Mouse (Mus musculus): ENCODE data around the gene Tex37. TPM values are rescaled to one million over a fixed set of nuclear protein-coding genes. Genes with fewer than 3 reads are reported as not detected.

Tex37 gene
- polyA plus RNA-seq, 1 experiment from 2014 or later: not detected

GRCm38 (mm10) chr6:70956285-70956912 is 37.7 kb upstream of the Tex37 start, which contains the start of gene Foxi3:
TSS of gene Foxi3 (plus strand) at chr6:70956531.
- under 1% methylated on average over 57 of the region's 67 CpGs for WGBS
- ATAC-seq (ENCODE audit: insufficient number of reproducible peaks, insufficient read depth, low FRiP score, low read depth): no peak; the same call in 1 of the 2 replicates
- no peak within 1 kb of the TSS for H3K9ac ChIP-seq (ENCODE audit: low read length)

GRCm38 (mm10) chr6:70955841-70956240 is 37.1 kb upstream of the Tex37 start:
- peaks cover 0 to 9% of the 10 kb centered on the region in 2 experiments; a peak in 3 of 4 replicates for H3K4me1 ChIP-seq (ENCODE audit: control insufficient read depth in 2 of 2, insufficient read depth in 2 of 2, low read length in 2 of 2)
- H3K36me3 ChIP-seq (ENCODE audit: control insufficient read depth, insufficient read depth, low read length): no peaks in the 10 kb centered on the region
- no peaks in the 10 kb centered on the region for H3K9me3 ChIP-seq (ENCODE audit: control insufficient read depth, low read length)
- ATAC-seq (ENCODE audit: insufficient number of reproducible peaks, insufficient read depth, low FRiP score, low read depth): no peak
- H3K27ac ChIP-seq (replicated peaks in 1 of 2; ENCODE audit: control insufficient read depth in 1 of 2, insufficient read depth in 1 of 2, low read depth in 2 of 2, low read length in 2 of 2): no peak overlapping the region
- no peak overlapping the region for H3K9ac ChIP-seq (ENCODE audit: low read length)
- peaks cover 79% of the 10 kb centered on the region for H3K27me3 ChIP-seq (ENCODE audit: control insufficient read depth, insufficient read depth, low read length)
- H3K4me3 ChIP-seq (ENCODE audit: control insufficient read depth in 1 of 2, insufficient read depth in 1 of 2, low read depth in 1 of 2, low read length in 2 of 2): peak overlapping the region; percentile 27 to 47
- under 1% methylated on average over 12 of the region's 12 CpGs for WGBS
- H3K4me2 ChIP-seq (ENCODE audit: low read length): peak overlapping the region; percentile 79

More at GRCm38 (mm10) chr6:70956285-70956912, 37.7 kb upstream of the Tex37 start, which contains the start of gene Foxi3:
- H3K36me3 ChIP-seq (ENCODE audit: control insufficient read depth, insufficient read depth, low read length): no peaks in the 10 kb centered on the region
- peaks cover 0 to 9% of the 10 kb centered on the region in 2 experiments; a peak in 3 of 4 replicates for H3K4me1 ChIP-seq (ENCODE audit: control insufficient read depth in 2 of 2, insufficient read depth in 2 of 2, low read length in 2 of 2)
- H3K27ac ChIP-seq (replicated peaks in 1 of 2; ENCODE audit: control insufficient read depth in 1 of 2, insufficient read depth in 1 of 2, low read depth in 2 of 2, low read length in 2 of 2): no peak within 1 kb of the TSS
- H3K9me3 ChIP-seq (ENCODE audit: control insufficient read depth, low read length): no peaks in the 10 kb centered on the region
- H3K27me3 ChIP-seq (ENCODE audit: control insufficient read depth, insufficient read depth, low read length): peaks cover 84% of the 10 kb centered on the region
- H3K4me2 ChIP-seq (ENCODE audit: low read length): peak within 1 kb of the TSS; percentile 79
- H3K4me3 ChIP-seq (ENCODE audit: control insufficient read depth in 1 of 2, insufficient read depth in 1 of 2, low read depth in 1 of 2, low read length in 2 of 2): peak within 1 kb of the TSS; percentile 27 to 47

- H3K4me2 ChIP-seq (ENCODE audit: low read length): no peak overlapping the region
Observed at GRCm38 (mm10) chr6:70955291-70955800, 36.6 kb upstream of the Tex37 start.

GRCm38 (mm10) chr6:70954040-70954439 is 35.3 kb upstream of the Tex37 start:
- Histone ChIP-seq H3K36me3 (ENCODE audit: control insufficient read depth, insufficient read depth, low read length) (no peaks in the 10 kb centered on the region), H3K4me1 (ENCODE audit: control insufficient read depth in 2 of 2, insufficient read depth in 2 of 2, low read length in 2 of 2) (peaks cover 0 to 9% of the 10 kb centered on the region in 2 experiments; a peak in 3 of 4 replicates), H3K27me3 (ENCODE audit: control insufficient read depth, insufficient read depth, low read length) (peaks cover 61% of the 10 kb centered on the region), H3K9me3 (ENCODE audit: control insufficient read depth, low read length) (no peaks in the 10 kb centered on the region), H3K27ac (replicated peaks in 1 of 2; ENCODE audit: control insufficient read depth in 1 of 2, insufficient read depth in 1 of 2, low read depth in 2 of 2, low read length in 2 of 2) (no peak overlapping the region), H3K9ac (ENCODE audit: low read length) (no peak overlapping the region), H3K4me2 (ENCODE audit: low read length) (no peak overlapping the region), H3K4me3 (ENCODE audit: control insufficient read depth in 1 of 2, insufficient read depth in 1 of 2, low read depth in 1 of 2, low read length in 2 of 2) (no peak overlapping the region)
- 10% methylated on average over 6 of the region's 6 CpGs for WGBS
- no peak for ATAC-seq (ENCODE audit: insufficient number of reproducible peaks, insufficient read depth, low FRiP score, low read depth)

More at GRCm38 (mm10) chr6:70955291-70955800, 36.6 kb upstream of the Tex37 start:
- H3K27ac ChIP-seq (replicated peaks in 1 of 2; ENCODE audit: control insufficient read depth in 1 of 2, insufficient read depth in 1 of 2, low read depth in 2 of 2, low read length in 2 of 2): no peak overlapping the region
- peaks cover 0 to 9% of the 10 kb centered on the region in 2 experiments; a peak in 3 of 4 replicates for H3K4me1 ChIP-seq (ENCODE audit: control insufficient read depth in 2 of 2, insufficient read depth in 2 of 2, low read length in 2 of 2)
- no peak overlapping the region for H3K9ac ChIP-seq (ENCODE audit: low read length)
- no peaks in the 10 kb centered on the region for H3K36me3 ChIP-seq (ENCODE audit: control insufficient read depth, insufficient read depth, low read length)
- ATAC-seq (ENCODE audit: insufficient number of reproducible peaks, insufficient read depth, low FRiP score, low read depth): no peak
- H3K27me3 ChIP-seq (ENCODE audit: control insufficient read depth, insufficient read depth, low read length): peaks cover 74% of the 10 kb centered on the region
- WGBS: 5% methylated on average over 14 of the region's 14 CpGs
- H3K4me3 ChIP-seq (ENCODE audit: control insufficient read depth in 1 of 2, insufficient read depth in 1 of 2, low read depth in 1 of 2, low read length in 2 of 2): no peak overlapping the region
- H3K9me3 ChIP-seq (ENCODE audit: control insufficient read depth, low read length): no peaks in the 10 kb centered on the region

- Histone ChIP-seq H3K9me3 (ENCODE audit: control insufficient read depth, low read length) (no peaks in the 10 kb centered on the region), H3K4me1 (ENCODE audit: control insufficient read depth in 2 of 2, insufficient read depth in 2 of 2, low read length in 2 of 2) (peaks cover 0 to 9% of the 10 kb centered on the region in 2 experiments; a peak in 3 of 4 replicates), H3K4me2 (ENCODE audit: low read length) (no peak overlapping the region), H3K27me3 (ENCODE audit: control insufficient read depth, insufficient read depth, low read length) (peaks cover 53% of the 10 kb centered on the region), H3K27ac (replicated peaks in 1 of 2; ENCODE audit: control insufficient read depth in 1 of 2, insufficient read depth in 1 of 2, low read depth in 2 of 2, low read length in 2 of 2) (no peak overlapping the region), H3K36me3 (ENCODE audit: control insufficient read depth, insufficient read depth, low read length) (no peaks in the 10 kb centered on the region), H3K4me3 (ENCODE audit: control insufficient read depth in 1 of 2, insufficient read depth in 1 of 2, low read depth in 1 of 2, low read length in 2 of 2) (no peak overlapping the region), H3K9ac (ENCODE audit: low read length) (no peak overlapping the region)
- no peak for ATAC-seq (ENCODE audit: insufficient number of reproducible peaks, insufficient read depth, low FRiP score, low read depth)
- 64% methylated on average over 7 of the region's 7 CpGs for WGBS
Observed at GRCm38 (mm10) chr6:70953274-70953673, 34.5 kb upstream of the Tex37 start.

- no peak overlapping the region for H3K4me2 ChIP-seq (ENCODE audit: low read length)
- no peak overlapping the region for H3K4me3 ChIP-seq (ENCODE audit: control insufficient read depth in 1 of 2, insufficient read depth in 1 of 2, low read depth in 1 of 2, low read length in 2 of 2)
- no peaks in the 10 kb centered on the region for H3K9me3 ChIP-seq (ENCODE audit: control insufficient read depth, low read length)
- no peak overlapping the region for H3K9ac ChIP-seq (ENCODE audit: low read length)
- WGBS: 85% methylated on average over 2 of the region's 2 CpGs
- H3K27ac ChIP-seq (replicated peaks in 1 of 2; ENCODE audit: control insufficient read depth in 1 of 2, insufficient read depth in 1 of 2, low read depth in 2 of 2, low read length in 2 of 2): no peak overlapping the region
- H3K36me3 ChIP-seq (ENCODE audit: control insufficient read depth, insufficient read depth, low read length): no peaks in the 10 kb centered on the region
- no peaks in the 10 kb centered on the region for H3K27me3 ChIP-seq (ENCODE audit: control insufficient read depth, insufficient read depth, low read length)
- no peak for ATAC-seq (ENCODE audit: insufficient number of reproducible peaks, insufficient read depth, low FRiP score, low read depth)
- H3K4me1 ChIP-seq (ENCODE audit: control insufficient read depth in 2 of 2, insufficient read depth in 2 of 2, low read length in 2 of 2): no peaks in the 10 kb centered on the region
Observed at GRCm38 (mm10) chr6:70931801-70932200, 13.1 kb upstream of the Tex37 start.

GRCm38 (mm10) chr6:70921274-70922074 is 2.7 kb upstream of the Tex37 start:
- H3K36me3 ChIP-seq (ENCODE audit: control insufficient read depth, insufficient read depth, low read length): no peaks in the 10 kb centered on the region
- peak overlapping the region; percentile 1 to 12; a peak in 1 of 4 replicates for H3K4me3 ChIP-seq (ENCODE audit: control insufficient read depth in 1 of 2, insufficient read depth in 1 of 2, low read depth in 1 of 2, low read length in 2 of 2)
- peaks cover 3% of the 10 kb centered on the region for H3K27me3 ChIP-seq (ENCODE audit: control insufficient read depth, insufficient read depth, low read length)
- peak overlapping the region; percentile 54 for H3K4me2 ChIP-seq (ENCODE audit: low read length)
- 6% methylated on average over 22 of the region's 22 CpGs for WGBS
- no peak for ATAC-seq (ENCODE audit: insufficient number of reproducible peaks, insufficient read depth, low FRiP score, low read depth)
- H3K27ac ChIP-seq (replicated peaks in 1 of 2; ENCODE audit: control insufficient read depth in 1 of 2, insufficient read depth in 1 of 2, low read depth in 2 of 2, low read length in 2 of 2): no peak overlapping the region
- H3K9me3 ChIP-seq (ENCODE audit: control insufficient read depth, low read length): no peaks in the 10 kb centered on the region
- no peaks in the 10 kb centered on the region for H3K4me1 ChIP-seq (ENCODE audit: control insufficient read depth in 2 of 2, insufficient read depth in 2 of 2, low read length in 2 of 2)
- H3K9ac ChIP-seq (ENCODE audit: low read length): no peak overlapping the region
